Mouse (Mus musculus) olfactory bulb, adult 2 months (tissue): ENCODE data around the gene Jaml.

ENCODE experiments used
- CTCF ChIP-seq: fragments of 200-500 bp; IDR thresholded peaks from 2 replicates; pipeline ENCODE4 v1.5.1; 2012; ENCODE audit warnings: low read depth, mild to moderate bottlenecking, low read length, moderate library complexity; ENCODE audit not compliant: insufficient read depth
- POLR2A ChIP-seq: fragments of 200-500 bp; IDR thresholded peaks from 2 replicates; pipeline ENCODE4 v1.6.1; 2012; ENCODE audit warnings: mild to moderate bottlenecking, low read depth, low read length, moderate library complexity; ENCODE audit not compliant: insufficient read depth

DNA sequence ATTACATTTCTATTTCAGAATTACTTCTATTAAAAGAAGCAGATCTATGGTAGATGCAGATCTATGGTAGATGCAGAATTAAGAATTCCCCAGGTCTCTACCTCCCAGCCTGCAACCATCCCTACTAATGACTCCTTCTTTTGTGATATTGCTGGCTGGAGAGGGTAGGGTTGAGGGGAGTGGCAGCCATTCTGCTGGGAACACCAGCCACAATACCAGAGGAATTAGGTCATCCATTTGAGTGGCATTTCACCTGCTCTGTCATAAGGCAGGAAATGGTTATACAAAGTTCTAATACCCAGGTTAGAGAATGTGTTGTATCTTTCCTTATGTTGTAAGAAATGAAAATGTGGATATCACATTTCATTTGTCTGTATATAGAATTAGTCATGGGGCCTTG, 9.1 kb downstream of the Jaml start:
- TF ChIP-seq CTCF (no peak), POLR2A (no peak)
